Mouse (Mus musculus) MEL (cell line): ENCODE results near the gene Grip1. TPM values are rescaled to one million over a fixed set of nuclear protein-coding genes. Genes with fewer than 3 reads are reported as not detected.
A peak's percentile ranks its signal among the peaks of the same experiment; 100 is the strongest.

ENCODE experiments used
- DNase-seq: peaks from one replicate; pipeline ENCODE4 v3.0.0; 2011; ENCODE audit warnings: low read depth, low spot score
- H3K27ac ChIP-seq: 2 replicates; pipeline ENCODE4 v1.5.1; 2012; ENCODE audit warnings: low read depth, mild to moderate bottlenecking, control low read depth, low read length, moderate library complexity; ENCODE audit not compliant: control insufficient read depth
- H3K27me3 ChIP-seq, 2 experiments: fragments of 150-350 bp in 1 of 2; sonication (generic) in 1 of 2; 2 replicates each; pipeline ENCODE4 v1.6.1; 2012; ENCODE audit warnings: low read length in 2 of 2, mild to moderate bottlenecking in 2 of 2, improper control_type of control experiment in 1 of 2, moderate library complexity in 1 of 2; ENCODE audit not compliant: insufficient read depth in 2 of 2, control insufficient read depth in 1 of 2
- H3K36me3 ChIP-seq, 2 experiments: 2 replicates each; pipeline ENCODE4 v1.6.1; 2012 to 2014; ENCODE audit warnings: low read length in 2 of 2, improper control_type of control experiment in 1 of 2, inconsistent platforms in 1 of 2, mild to moderate bottlenecking in 1 of 2; ENCODE audit not compliant: insufficient read depth in 2 of 2, control insufficient read depth in 1 of 2
- H3K4me1 ChIP-seq, 2 experiments: fragments of 150-350 bp in 1 of 2; sonication (generic) in 1 of 2; 2 replicates each; pipeline ENCODE4 v1.6.1; 2012; ENCODE audit warnings: low read length in 2 of 2, improper control_type of control experiment in 1 of 2, mild to moderate bottlenecking in 1 of 2; ENCODE audit not compliant: insufficient read depth in 2 of 2, control insufficient read depth in 1 of 2
- H3K4me3 ChIP-seq, 2 experiments: fragments of 150-350 bp in 1 of 2; sonication (generic) in 1 of 2; 2 replicates each; pipeline ENCODE4 v1.5.1; 2012; ENCODE audit warnings: low read depth in 2 of 2, low read length in 2 of 2, mild to moderate bottlenecking in 2 of 2, moderate library complexity in 2 of 2, control low read depth in 1 of 2, improper control_type of control experiment in 1 of 2; ENCODE audit not compliant: control insufficient read depth in 1 of 2, insufficient read depth in 1 of 2
- H3K79me2 ChIP-seq: 2 replicates; pipeline ENCODE4 v1.6.1; 2012; ENCODE audit warnings: mild to moderate bottlenecking, low read length, moderate library complexity; ENCODE audit not compliant: control insufficient read depth, poor library complexity, insufficient read depth
- H3K9ac ChIP-seq: 2 replicates; pipeline ENCODE4 v1.6.1; 2012; ENCODE audit warnings: low read depth, mild to moderate bottlenecking, control low read depth, low read length, moderate library complexity; ENCODE audit not compliant: control insufficient read depth, poor library complexity, severe bottlenecking
- H3K9me3 ChIP-seq: fragments of 150-350 bp; sonication (generic); replicated peaks from 2 replicates; pipeline ENCODE4 v1.6.1; 2012; ENCODE audit warnings: mild to moderate bottlenecking, low read length, improper control_type of control experiment, moderate library complexity; ENCODE audit not compliant: insufficient read depth
- ELF1 ChIP-seq: IDR thresholded peaks from 2 replicates; pipeline ENCODE4 v1.6.1; 2014; ENCODE audit warnings: low read depth, mild to moderate bottlenecking, inconsistent platforms, low read length, improper control_type of control experiment, moderate library complexity
- ETS1 ChIP-seq: IDR thresholded peaks from 2 replicates; pipeline ENCODE4 v1.6.1; 2012; ENCODE audit warnings: low read depth, mild to moderate bottlenecking, inconsistent platforms, low read length, improper control_type of control experiment, moderate library complexity
- GABPA ChIP-seq: IDR thresholded peaks from 2 replicates; pipeline ENCODE4 v1.6.1; 2012; ENCODE audit warnings: low read depth, mild to moderate bottlenecking, inconsistent platforms, low read length, improper control_type of control experiment, moderate library complexity
- HCFC1 ChIP-seq: IDR thresholded peaks from 2 replicates; pipeline ENCODE4 v1.6.1; 2012; ENCODE audit warnings: low read depth, mild to moderate bottlenecking, inconsistent platforms, low read length, improper control_type of control experiment, moderate library complexity
- JUND ChIP-seq: IDR thresholded peaks from 2 replicates; pipeline ENCODE4 v1.6.1; 2011; ENCODE audit warnings: low read depth, mild to moderate bottlenecking, improper control_type of control experiment, low read length
- KAT2A ChIP-seq: conservative IDR thresholded peaks from 2 replicates; pipeline ENCODE4 v1.6.1; 2012; ENCODE audit warnings: low read depth, low read length, improper control_type of control experiment, inconsistent platforms
- MAFK ChIP-seq: IDR thresholded peaks from 2 replicates; pipeline ENCODE4 v1.6.1; 2011; ENCODE audit warnings: low read depth, mild to moderate bottlenecking, low read length, improper control_type of control experiment, borderline replicate concordance
- MAZ ChIP-seq: IDR thresholded peaks from 2 replicates; pipeline ENCODE4 v1.6.1; 2012; ENCODE audit warnings: low read depth, mild to moderate bottlenecking, inconsistent platforms, low read length, improper control_type of control experiment
- MEF2A ChIP-seq: IDR thresholded peaks from 2 replicates; pipeline ENCODE4 v1.6.1; 2014; ENCODE audit warnings: low read depth, mild to moderate bottlenecking, inconsistent platforms, low read length, improper control_type of control experiment; ENCODE audit not compliant: poor library complexity, insufficient replicate concordance, severe bottlenecking; ENCODE audit errors: extremely low read depth
- MXI1 ChIP-seq: IDR thresholded peaks from 2 replicates; pipeline ENCODE4 v1.6.1; 2011; ENCODE audit warnings: mild to moderate bottlenecking, low read depth, low read length, improper control_type of control experiment
- MYC ChIP-seq: IDR thresholded peaks from 2 replicates; pipeline ENCODE4 v1.6.1; 2011; ENCODE audit warnings: low read depth, mild to moderate bottlenecking, low read length, improper control_type of control experiment, moderate library complexity
- NRF1 ChIP-seq: IDR thresholded peaks from 2 replicates; pipeline ENCODE4 v1.6.1; 2014; ENCODE audit warnings: low read depth, mild to moderate bottlenecking, inconsistent platforms, low read length, improper control_type of control experiment, moderate library complexity; ENCODE audit not compliant: poor library complexity, insufficient read depth, severe bottlenecking
- POLR2A ChIP-seq, 2 experiments: IDR thresholded peaks; 2 replicates each; pipeline ENCODE4 v1.6.1; 2011 to 2012; ENCODE audit warnings: low read length in 2 of 2, mild to moderate bottlenecking in 2 of 2, control low read depth in 1 of 2, improper control_type of control experiment in 1 of 2, low read depth in 1 of 2, moderate library complexity in 1 of 2; ENCODE audit not compliant: control insufficient read depth in 1 of 2, insufficient read depth in 1 of 2, poor library complexity in 1 of 2
- RAD21 ChIP-seq: IDR thresholded peaks from 2 replicates; pipeline ENCODE4 v1.6.1; 2011; ENCODE audit warnings: mild to moderate bottlenecking, low read depth, low read length, improper control_type of control experiment
- SIN3A ChIP-seq: IDR thresholded peaks from 2 replicates; pipeline ENCODE4 v1.6.1; 2012; ENCODE audit warnings: low read length, improper control_type of control experiment, inconsistent platforms
- SMC3 ChIP-seq: IDR thresholded peaks from 2 replicates; pipeline ENCODE4 v1.6.1; 2011; ENCODE audit warnings: low read depth, low read length, improper control_type of control experiment
- TBP ChIP-seq: IDR thresholded peaks from 2 replicates; pipeline ENCODE4 v1.8.0; 2011; ENCODE audit warnings: low read depth, low read length, improper control_type of control experiment
- TCF12 ChIP-seq: IDR thresholded peaks from 2 replicates; pipeline ENCODE4 v1.6.1; 2014; ENCODE audit warnings: low read depth, mild to moderate bottlenecking, inconsistent platforms, low read length, improper control_type of control experiment, moderate library complexity
- USF1 ChIP-seq: IDR thresholded peaks from 2 replicates; pipeline ENCODE4 v1.6.1; 2014; ENCODE audit warnings: low read depth, mild to moderate bottlenecking, inconsistent platforms, low read length, improper control_type of control experiment, moderate library complexity
- USF2 ChIP-seq, 2 experiments: IDR thresholded peaks; 2 replicates each; pipeline ENCODE4 v1.6.1; 2011 to 2012; ENCODE audit warnings: improper control_type of control experiment in 2 of 2, low read length in 2 of 2, borderline replicate concordance in 1 of 2, inconsistent platforms in 1 of 2, low read depth in 1 of 2, mild to moderate bottlenecking in 1 of 2; ENCODE audit not compliant: insufficient read depth in 1 of 2
- ZC3H11A ChIP-seq: IDR thresholded peaks from 2 replicates; pipeline ENCODE4 v1.6.1; 2012; ENCODE audit warnings: low read depth, mild to moderate bottlenecking, inconsistent platforms, low read length, improper control_type of control experiment
- ZKSCAN1 ChIP-seq: IDR thresholded peaks from 2 replicates; pipeline ENCODE4 v1.6.1; 2012; ENCODE audit warnings: low read depth, mild to moderate bottlenecking, inconsistent platforms, low read length, improper control_type of control experiment, moderate library complexity
- ZNF384 ChIP-seq: IDR thresholded peaks from 2 replicates; pipeline ENCODE4 v1.6.1; 2012; ENCODE audit warnings: low read depth, mild to moderate bottlenecking, inconsistent platforms, low read length, improper control_type of control experiment
- polyA plus RNA-seq, 2 experiments: library from polyadenylated mRNA; stranded (reverse) in 1 of 2; unstranded in 1 of 2; fragments of >175 nt in 1 of 2; fragments of >200 nt in 1 of 2; gene quantifications; 2 replicates each; pipeline versions ENCODE4 v1.2.1 to v1.2.4; 2012; ENCODE audit warnings: low replicate concordance in 2 of 2, low read depth in 1 of 2; ENCODE audit not compliant: insufficient read length in 2 of 2, insufficient read depth in 1 of 2, missing spikeins in 1 of 2
- total RNA-seq: library from RNA; depleted of rRNA; stranded (reverse); fragments of 300-350 nt; gene quantifications from 2 replicates; pipeline ENCODE4 v1.2.3, GENCODE M21; 2012

The Grip1 gene
- total and polyA plus RNA-seq, 3 experiments = 0.04 TPM; not detected in 2

GRCm38 (mm10) chr10:119725966-119726365 lies 272.3 kb downstream of the Grip1 start:
- Histone ChIP-seq H3K79me2 (no peaks in the 10 kb centered on the region), H3K27ac (no peak overlapping the region), H3K36me3 (no peaks in the 10 kb centered on the region), H3K27me3 (no peaks in the 10 kb centered on the region), H3K4me3 (no peak overlapping the region), H3K4me1 (no peaks in the 10 kb centered on the region), H3K9me3 (no peaks in the 10 kb centered on the region), H3K9ac (no peak overlapping the region)
- no peak for TF ChIP-seq MAZ
- no peak for TF ChIP-seq NRF1
- no peak for TF ChIP-seq TBP
- TF ChIP-seq ZC3H11A = no peak
- TF ChIP-seq USF1 = no peak
- no peak for TF ChIP-seq TCF12
- no peak for TF ChIP-seq GABPA
- TF ChIP-seq SIN3A = no peak
- no peak for DNase-seq

- no peak overlapping the region for H3K4me3 ChIP-seq
- no peak overlapping the region for H3K9ac ChIP-seq
- no peak for TF ChIP-seq USF1
- no peak for TF ChIP-seq ZKSCAN1
- no peak for TF ChIP-seq ELF1
- no peak for TF ChIP-seq ETS1
- TF ChIP-seq MYC = no peak
- no peak for TF ChIP-seq JUND
- no peak for TF ChIP-seq SMC3
- no peak for TF ChIP-seq MAFK
- no peak for TF ChIP-seq MXI1
- TF ChIP-seq KAT2A = no peak
- TF ChIP-seq TCF12 = no peak
- TF ChIP-seq MEF2A = no peak
- TF ChIP-seq GABPA = no peak
- TF ChIP-seq USF2 (IDR thresholded peaks at IDR 0.05; ENCODE audit: borderline replicate concordance in 1 of 2, insufficient read depth in 1 of 2, low read depth in 1 of 2, low read length in 2 of 2) = no peak
- TF ChIP-seq RAD21 = no peak
- TF ChIP-seq ZNF384 = no peak
- no peak for TF ChIP-seq HCFC1
- no peak for TF ChIP-seq POLR2A (IDR thresholded peaks at IDR 0.05; ENCODE audit: control insufficient read depth in 1 of 2, insufficient read depth in 1 of 2, low read depth in 1 of 2, low read length in 2 of 2, poor library complexity in 1 of 2)
- H3K4me1 ChIP-seq = no peaks in the 10 kb centered on the region
- H3K27ac ChIP-seq = no peak overlapping the region
- H3K79me2 ChIP-seq = no peaks in the 10 kb centered on the region
- peak; percentile 6 for DNase-seq
- no peaks in the 10 kb centered on the region for H3K36me3 ChIP-seq
- H3K9me3 ChIP-seq = no peaks in the 10 kb centered on the region
- no peaks in the 10 kb centered on the region for H3K27me3 ChIP-seq
Measured at GRCm38 (mm10) chr10:119726921-119727320, 273.3 kb downstream of the Grip1 start.
